Mouse (Mus musculus) heart, postnatal 10 days (tissue): ENCODE measurements around the gene Amph. TPM values are rescaled to one million over a fixed set of nuclear protein-coding genes. Genes with fewer than 3 reads are reported as not detected.
"Not testable (repeated sequence)": the region's sequence is repeated elsewhere in the genome, so short reads cannot be mapped to it uniquely, and the experiment has no call there.

Source experiments
- DNase-seq, 2 experiments: peaks; one replicate each; pipeline ENCODE4 v3.0.0; 2021
- intact Hi-C: fragments of 180-260 bp; cut with DNase I; formaldehyde crosslinking; loops from one replicate; pipeline ENCODE4 v1.15.1; 2025
- total RNA-seq, 2 experiments: library from RNA; stranded (reverse); gene quantifications; 2 replicates each; pipeline ENCODE4 v1.2.3; 2021

Gene Amph
- total RNA-seq: 1 to 10 TPM; 1.0 to 1.1 TPM

- intact Hi-C loops: no loop called here
- DNase-seq: peak; percentile 42 to 55
These were observed at the start of gene Amph for GRCm38 (mm10) chr13:18948171-18949028. Gene Amph (plus strand): TSS chr13:18948205.

- DNase-seq: no peak
- intact Hi-C loops: no loop called here
These were observed 44.4 kb upstream of the Amph start for GRCm38 (mm10) chr13:18903623-18904022.

GRCm38 (mm10) chr13:18914774-18915173 is 33.2 kb upstream of the Amph start:
- intact Hi-C loops: no loop called here
- DNase-seq: no peak

- DNase-seq, intact Hi-C loops: not testable (repeated sequence)
These were observed 14.8 kb upstream of the Amph start for GRCm38 (mm10) chr13:18933191-18933590.

- DNase-seq: no peak
- intact Hi-C loops: no loop called here
These were observed 319 bp upstream of the Amph start for GRCm38 (mm10) chr13:18947686-18948085.

- DNase-seq: no peak
- intact Hi-C loops: no loop called here
These were observed 985 bp downstream of the Amph start for GRCm38 (mm10) chr13:18949029-18949350.

- DNase-seq: no peak
- intact Hi-C loops: no loop called here
These were observed 1.7 kb downstream of the Amph start for GRCm38 (mm10) chr13:18949626-18950200.

GRCm38 (mm10) chr13:18953575-18953974 is 5.6 kb downstream of the Amph start:
- intact Hi-C loops: no loop called here

GRCm38 (mm10) chr13:18956065-18956913 is 8.3 kb downstream of the Amph start:
- intact Hi-C loops: no loop called here
- no peak for DNase-seq

More at GRCm38 (mm10) chr13:18953575-18953974, 5.6 kb downstream of the Amph start:
- DNase-seq: no peak

- no peak for DNase-seq
- intact Hi-C loops: no loop called here
These were observed 9.0 kb downstream of the Amph start for GRCm38 (mm10) chr13:18957028-18957427.

GRCm38 (mm10) chr13:18972571-18972970 is 24.6 kb downstream of the Amph start:
- no peak for DNase-seq
- intact Hi-C loops: no loop called here

GRCm38 (mm10) chr13:18974351-18974750 is 26.3 kb downstream of the Amph start:
- intact Hi-C loops: no loop called here
- no peak for DNase-seq

- intact Hi-C loops: no loop called here
- DNase-seq: no peak
These were observed 39.3 kb downstream of the Amph start for GRCm38 (mm10) chr13:18987266-18987665.

- intact Hi-C loops: no loop called here
- no peak for DNase-seq
These were observed 40.3 kb downstream of the Amph start for GRCm38 (mm10) chr13:18988323-18988722.

GRCm38 (mm10) chr13:18989185-18989714 is 41.2 kb downstream of the Amph start:
- no peak for DNase-seq
- intact Hi-C loops: no loop called here

- intact Hi-C loops: no loop called here
These were observed 54.5 kb downstream of the Amph start for GRCm38 (mm10) chr13:19002502-19002901.

GRCm38 (mm10) chr13:19004406-19004805 is 56.4 kb downstream of the Amph start:
- intact Hi-C loops: no loop called here
- no peak for DNase-seq

More at GRCm38 (mm10) chr13:19002502-19002901, 54.5 kb downstream of the Amph start:
- no peak for DNase-seq

GRCm38 (mm10) chr13:19008440-19008839 is 60.4 kb downstream of the Amph start:
- no peak for DNase-seq
- intact Hi-C loops: no loop called here

GRCm38 (mm10) chr13:19014825-19015375 is 66.9 kb downstream of the Amph start:
- intact Hi-C loops: no loop called here
- DNase-seq: no peak

- intact Hi-C loops: no loop called here
- no peak for DNase-seq
These were observed 73.5 kb downstream of the Amph start for GRCm38 (mm10) chr13:19021529-19021928.

GRCm38 (mm10) chr13:19022310-19022709 is 74.3 kb downstream of the Amph start:
- intact Hi-C loops: no loop called here

More at GRCm38 (mm10) chr13:19022310-19022709, 74.3 kb downstream of the Amph start:
- DNase-seq: peak; percentile 7 to 8
